Mouse (Mus musculus): ENCODE results near the gene Eif4g3.

DNA sequence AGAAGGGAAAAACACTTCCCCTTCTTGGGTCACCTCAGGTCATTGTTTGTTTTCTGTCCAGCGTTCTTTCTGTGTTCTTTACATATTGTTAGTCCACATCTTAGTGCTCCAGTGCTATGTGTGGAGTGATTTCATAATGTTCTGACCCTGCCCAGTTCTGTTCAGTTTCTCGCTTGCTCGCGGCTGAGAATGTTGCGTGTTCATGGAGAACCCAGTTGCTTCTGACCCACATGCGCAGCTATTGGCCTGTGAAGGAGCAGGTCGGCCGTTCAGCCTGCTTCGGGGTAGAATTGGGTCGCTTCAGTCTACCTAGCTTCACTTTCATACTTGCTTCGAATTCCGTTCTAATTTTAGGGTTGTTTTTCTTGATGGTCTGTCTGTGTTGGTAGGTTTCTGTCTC lies 2.6 kb downstream of the Eif4g3 start:
- no peak for TF ChIP-seq GATA1 (IDR thresholded peaks at IDR 0.05; ENCODE audit: borderline replicate concordance, low read length)
- no peak for TF ChIP-seq FLI1 (IDR thresholded peaks at IDR 0.05; ENCODE audit: low read length)
